Mouse (Mus musculus) layer of hippocampus, adult 18-20 months (tissue): ENCODE data around the gene Rnf208. TPM values are rescaled to one million over a fixed set of nuclear protein-coding genes. Genes with fewer than 3 reads are reported as not detected.

Experiments used
- DNase-seq, 2 experiments: peaks; one replicate each; pipeline ENCODE4 v3.0.0; 2022; ENCODE audit warnings: low spot score in 2 of 2
- total RNA-seq, 2 experiments: library from RNA; stranded (reverse); gene quantifications; 2 replicates each; pipeline ENCODE4 v1.2.3; 2021

Gene Rnf208
- total RNA-seq, 2 experiments from 2014 or later, result 237 to 250 TPM

GRCm38 (mm10) chr2:25223681-25224491 lies 18.2 kb upstream of the Rnf208 start:
- DNase-seq, result peak in 1 of 2 experiments; percentile 77

DNA sequence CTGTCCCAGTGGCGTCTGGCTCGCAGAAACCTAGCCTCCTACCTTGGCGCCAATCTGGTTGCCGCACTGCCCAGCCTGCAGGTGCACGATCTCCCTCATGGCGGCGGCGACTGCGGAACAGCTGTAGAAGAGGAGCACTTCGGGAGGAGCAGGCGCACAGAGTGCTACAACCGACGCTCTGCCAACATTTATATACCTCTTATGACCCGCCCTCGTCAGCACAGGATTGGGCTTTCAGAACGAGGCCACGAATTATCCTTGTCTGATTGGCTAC lies 17.6 kb upstream of the Rnf208 start, which contains the start of gene Tubb4b:
Gene Tubb4b (minus strand): TSS at position 211 of the 274 bp plus-strand sequence.
- DNase-seq, result no peak

DNA sequence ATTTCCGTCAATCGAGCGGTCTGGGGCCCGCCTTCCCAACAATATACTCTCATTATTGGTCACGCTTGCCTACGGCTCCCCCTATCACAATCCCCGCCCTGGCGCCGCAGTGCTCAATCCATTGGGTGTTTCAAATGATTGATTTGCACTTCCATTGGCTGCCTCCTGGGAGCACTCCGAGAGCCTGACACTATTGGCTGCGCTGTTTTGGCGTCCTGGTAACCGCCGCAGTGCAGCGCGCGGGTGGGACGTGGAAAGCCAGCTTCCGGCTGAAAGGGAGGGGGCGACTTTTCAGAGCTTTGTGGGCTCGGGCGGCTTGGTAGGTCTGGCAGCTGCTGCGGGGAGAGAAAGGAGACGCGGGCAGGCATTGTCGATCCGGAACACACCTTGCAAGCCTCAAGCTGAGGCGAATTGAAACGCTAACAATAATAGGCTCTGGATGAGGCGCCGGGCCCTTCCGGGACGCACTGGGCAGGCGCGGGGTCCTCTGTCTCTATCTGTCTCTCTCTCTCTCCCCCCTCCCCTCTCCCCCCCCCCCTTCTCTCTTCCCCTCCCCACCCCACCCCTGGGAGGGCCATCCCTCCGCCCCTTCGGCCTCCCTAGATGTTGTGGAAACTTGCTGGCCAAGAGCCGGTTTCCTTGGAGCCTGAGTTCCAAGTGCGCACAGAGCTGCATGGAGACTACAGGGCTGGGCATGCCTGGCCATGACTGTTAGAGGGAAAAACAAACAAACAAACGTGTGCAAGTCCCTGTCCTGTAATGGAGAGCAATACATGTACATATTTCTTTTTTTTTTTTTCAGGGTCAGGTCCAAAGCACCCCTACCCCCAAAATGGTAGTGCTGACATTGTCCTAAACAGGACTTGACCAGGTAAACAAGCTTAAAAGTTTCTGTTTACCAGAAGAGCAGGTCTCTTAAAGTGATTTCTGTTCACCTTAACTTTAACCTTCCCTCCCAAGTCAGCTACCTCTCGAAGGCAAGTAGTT lies 17.0 kb upstream of the Rnf208 start:
- peak; percentile 100 for DNase-seq

DNA sequence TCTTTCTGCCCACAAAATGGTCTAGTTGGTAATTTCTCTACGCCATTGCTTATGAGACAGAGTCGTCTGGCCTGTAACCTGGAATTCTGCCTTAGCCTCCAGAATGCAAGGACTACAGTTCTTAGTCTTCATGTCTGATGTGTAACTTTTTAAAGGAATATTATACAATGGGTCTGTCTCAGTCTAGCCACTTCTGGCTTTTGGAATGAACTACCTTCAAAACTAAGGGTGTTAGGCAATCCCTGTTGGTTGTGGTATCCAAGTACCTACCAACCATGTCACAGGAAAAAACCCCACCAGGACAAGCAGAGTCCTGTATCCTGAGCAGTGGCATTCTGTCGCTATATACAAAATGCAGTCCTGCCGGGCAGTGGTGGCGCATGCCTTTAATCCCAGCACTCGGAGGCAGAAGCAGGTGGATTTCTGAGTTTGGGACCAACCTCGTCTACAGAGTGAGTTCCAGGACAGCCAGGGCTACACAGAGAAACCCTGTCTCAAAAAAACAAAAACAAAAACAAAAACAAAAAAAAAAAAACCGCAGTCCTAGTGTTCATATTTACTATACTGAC lies 16.2 kb upstream of the Rnf208 start:
- no peak for DNase-seq

DNA sequence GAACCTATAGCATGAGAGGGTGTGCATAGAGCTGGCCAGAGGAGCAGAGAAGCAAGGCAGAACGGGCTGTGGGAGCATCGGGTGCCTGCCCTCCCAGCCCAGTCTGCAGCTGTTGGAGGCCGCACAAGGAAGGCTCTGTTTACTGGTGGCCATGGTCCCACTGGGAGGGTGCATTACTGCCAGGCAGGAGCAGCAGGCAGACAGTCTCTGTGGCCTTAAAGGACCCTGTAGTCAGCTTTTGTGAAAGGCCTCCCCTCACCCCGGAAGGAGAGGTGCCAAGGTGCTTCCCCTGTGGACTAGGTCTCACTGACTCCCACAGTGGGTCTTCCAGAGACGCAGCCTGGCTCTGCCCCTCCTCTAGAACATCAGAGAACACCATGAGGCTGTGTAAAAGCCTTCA lies 15.2 kb upstream of the Rnf208 start:
- peak in 1 of 2 experiments; percentile 54 for DNase-seq

DNA sequence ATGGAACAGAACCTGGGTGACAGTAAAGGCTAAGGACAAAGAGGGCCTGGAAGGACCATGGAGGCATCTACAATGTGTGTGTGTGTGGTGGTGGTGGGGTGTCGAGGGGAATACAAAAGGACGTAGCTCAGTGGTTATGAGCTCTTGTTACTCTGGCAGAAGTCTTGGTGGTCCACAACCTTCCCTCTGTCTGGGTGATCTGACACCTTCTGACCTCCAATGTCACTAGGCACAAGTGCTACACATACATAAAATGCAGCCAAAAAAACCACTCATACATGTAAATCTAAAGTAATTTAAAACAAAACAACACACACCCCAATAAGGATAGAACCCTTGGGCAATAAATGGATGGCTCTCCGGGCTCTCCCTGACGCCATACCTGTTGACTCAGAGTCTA lies 14.6 kb upstream of the Rnf208 start:
- DNase-seq, result no peak

DNA sequence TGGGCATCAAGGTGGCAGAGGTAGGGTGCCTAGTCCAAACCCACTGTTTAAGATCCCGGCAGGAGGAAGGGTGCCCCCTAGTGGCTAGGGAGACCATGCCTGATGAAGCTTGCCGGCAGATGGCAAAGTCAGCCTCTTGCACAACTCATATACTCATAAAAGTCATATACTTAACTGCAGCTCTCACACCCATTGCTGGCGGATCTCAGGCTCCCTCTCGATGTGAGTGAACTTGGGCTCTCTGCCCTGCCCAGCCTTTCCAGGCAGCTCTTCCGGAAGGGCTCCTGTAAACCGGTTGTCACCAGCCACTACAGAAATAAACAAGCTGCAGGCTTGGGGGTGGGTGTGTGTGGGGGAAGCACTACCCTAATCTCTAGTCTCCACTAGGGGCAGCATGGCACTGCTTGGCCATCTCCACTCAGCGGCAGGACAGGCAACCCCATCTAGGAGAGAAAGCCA lies 13.6 kb upstream of the Rnf208 start:
- DNase-seq, result peak; percentile 74 to 93

GRCm38 (mm10) chr2:25228995-25229530 lies 13.0 kb upstream of the Rnf208 start:
- DNase-seq, result no peak

DNA sequence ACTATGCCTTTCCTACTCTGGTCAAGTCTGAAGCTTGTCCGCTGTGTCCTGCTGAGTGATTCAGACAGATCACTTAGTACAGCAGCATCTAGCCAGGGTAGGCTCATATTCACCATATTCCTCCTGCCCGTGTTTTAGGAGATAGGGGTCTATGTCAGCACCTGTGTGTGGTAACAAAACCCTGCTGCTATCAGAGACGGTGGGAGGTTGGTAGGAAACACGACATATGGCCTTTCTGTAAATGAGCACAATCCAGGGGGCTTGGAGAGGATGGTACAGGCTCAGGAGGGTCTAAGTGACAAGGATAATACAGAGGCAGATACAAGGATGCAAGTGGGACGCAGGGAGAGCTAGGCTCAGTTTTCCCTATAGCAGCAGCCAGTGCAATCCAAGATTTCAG lies 12.5 kb upstream of the Rnf208 start:
- DNase-seq, result no peak

- DNase-seq, result no peak
Observed at GRCm38 (mm10) chr2:25230581-25230980, 11.5 kb upstream of the Rnf208 start.

- no peak for DNase-seq
Observed at GRCm38 (mm10) chr2:25231038-25231437, 11.0 kb upstream of the Rnf208 start.

DNA sequence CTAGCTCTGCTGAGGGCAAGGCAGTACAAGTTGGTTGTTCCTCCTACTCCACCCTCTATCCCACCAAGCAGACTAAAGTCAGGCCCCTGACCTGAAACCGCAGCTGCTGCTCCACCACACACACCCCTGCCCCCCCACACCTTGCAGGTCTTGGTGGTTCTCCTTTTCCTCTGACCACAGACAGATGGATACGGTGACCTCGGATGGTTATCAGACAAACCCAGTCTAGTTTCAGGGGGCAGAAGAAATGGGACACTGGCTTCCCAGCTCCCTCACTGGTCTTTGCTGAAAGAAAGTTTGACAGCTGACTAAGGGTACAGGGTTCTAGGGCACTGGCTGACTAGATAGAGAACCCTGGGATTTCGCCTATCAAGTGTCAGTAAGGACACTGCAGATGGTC lies 8.6 kb upstream of the Rnf208 start:
- no peak for DNase-seq

DNA sequence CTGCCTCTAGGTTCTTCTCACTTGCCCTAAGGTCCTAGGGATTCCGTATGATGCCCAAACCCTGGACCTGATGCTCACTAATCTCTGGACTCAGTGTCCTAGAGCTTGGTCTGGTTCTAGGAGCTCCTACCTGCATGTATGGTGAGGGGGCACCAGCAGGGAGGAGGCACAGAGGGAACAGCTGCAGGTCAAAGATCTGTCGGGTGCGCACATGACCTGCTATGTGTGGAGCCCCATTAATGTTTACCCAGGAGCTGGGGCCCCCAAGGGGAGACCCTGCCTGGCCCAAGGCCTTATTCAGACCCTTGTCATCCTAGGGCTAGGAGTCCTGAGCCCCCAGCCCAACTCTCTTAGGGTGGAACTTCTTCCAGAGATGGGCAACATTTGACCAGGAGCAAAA lies 8.0 kb upstream of the Rnf208 start, which contains the start of gene Slc34a3:
Gene Slc34a3 (minus strand): TSS at position 315 of the 400 bp plus-strand sequence.
- DNase-seq, result no peak

DNA sequence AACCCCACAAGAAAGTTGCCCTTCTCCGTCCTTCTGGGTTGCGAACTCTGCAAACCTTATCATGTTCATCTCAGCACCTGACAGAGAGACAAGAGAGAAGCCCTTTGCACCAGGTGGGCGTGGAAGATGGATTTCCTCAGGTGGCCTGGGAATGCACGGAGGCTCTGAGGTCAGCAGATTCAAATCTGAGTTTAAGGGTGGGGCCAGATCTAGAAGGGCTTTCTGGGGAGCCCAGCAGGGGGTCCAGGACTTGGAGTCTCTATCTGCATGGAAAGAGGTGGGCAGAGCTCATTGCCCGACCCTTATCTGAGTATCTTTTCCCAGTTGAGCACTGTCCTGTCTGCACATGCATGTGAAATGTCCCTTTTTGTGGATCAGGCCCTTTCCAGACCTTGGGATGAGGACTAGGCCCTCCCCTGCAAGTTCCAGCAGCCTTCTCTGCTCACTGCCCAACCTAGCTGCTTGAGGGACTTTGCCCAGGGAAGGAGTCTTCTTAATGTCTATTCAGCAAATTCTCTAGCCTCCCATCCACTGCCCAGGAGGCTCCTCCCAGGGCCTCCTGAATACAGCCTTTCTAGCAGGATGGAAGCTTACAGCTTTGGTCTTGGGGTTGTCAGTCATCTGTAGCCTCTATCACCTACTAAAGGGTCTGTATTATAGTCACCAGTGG lies 7.4 kb upstream of the Rnf208 start:
- no peak for DNase-seq

DNA sequence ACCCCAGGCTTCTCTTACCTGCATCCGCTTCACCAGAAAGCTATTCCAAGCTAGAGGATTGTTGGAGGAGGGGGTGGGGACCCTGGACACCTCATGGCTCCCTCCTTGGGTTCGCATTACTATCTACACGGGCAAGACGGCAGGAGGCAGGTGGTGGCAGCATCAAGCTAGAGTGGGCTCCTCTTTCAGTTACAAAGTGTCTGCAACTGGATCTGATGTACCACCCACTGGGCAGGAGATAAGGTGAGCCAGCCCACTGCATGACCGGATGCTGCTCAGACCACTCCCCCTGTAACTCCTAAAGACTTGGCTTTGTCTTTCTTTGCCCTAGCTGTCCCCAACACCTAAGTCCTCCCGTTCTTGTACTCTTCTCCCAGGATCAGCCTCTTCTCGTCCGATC lies 5.4 kb upstream of the Rnf208 start, which contains the start of gene Rnf224:
Gene Rnf224 (minus strand): TSS at position 174 of the 400 bp plus-strand sequence.
- DNase-seq, result no peak

GRCm38 (mm10) chr2:25237522-25237921 lies 4.5 kb upstream of the Rnf208 start:
- DNase-seq, result no peak

DNA sequence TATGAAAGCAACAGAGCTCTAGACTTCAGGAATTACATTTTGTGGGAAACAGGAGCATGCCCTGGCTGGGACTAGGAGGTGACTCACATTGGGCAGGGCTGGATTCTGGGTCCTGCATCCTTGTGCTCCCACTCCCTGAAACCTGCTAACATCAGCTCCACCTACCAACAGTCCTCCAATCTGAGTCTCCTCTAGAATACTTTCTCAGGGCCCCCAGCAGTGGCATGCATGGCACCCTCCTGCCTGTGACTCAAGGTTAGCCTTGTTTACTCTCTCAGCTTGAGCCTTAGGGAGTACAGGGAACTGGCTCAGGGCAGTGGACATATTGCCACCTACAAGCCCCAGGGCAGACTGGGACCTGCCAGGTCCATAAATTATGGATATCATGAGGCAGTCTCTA lies 3.9 kb upstream of the Rnf208 start:
- DNase-seq, result no peak

- DNase-seq, result no peak
Observed at GRCm38 (mm10) chr2:25239766-25240165, 2.3 kb upstream of the Rnf208 start.

DNA sequence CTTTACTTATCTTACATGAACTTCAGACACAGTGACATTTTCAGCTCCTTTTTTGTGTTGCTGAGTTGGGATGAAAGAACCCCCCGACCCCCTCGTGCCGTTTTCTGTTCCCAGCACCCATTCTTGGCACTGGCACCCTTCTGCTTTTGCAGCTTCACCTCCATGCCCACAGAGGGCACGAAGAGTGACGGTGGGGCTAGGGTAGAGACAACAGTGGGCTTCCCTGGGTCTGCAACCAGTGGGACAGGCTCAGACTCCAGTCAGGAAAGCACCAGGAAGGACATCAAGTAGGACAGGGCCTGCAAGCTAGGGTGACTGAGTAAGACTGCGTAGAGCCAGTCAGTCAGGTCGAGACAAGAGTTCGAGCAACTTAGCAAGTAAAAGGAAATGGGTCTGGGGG lies 1.7 kb upstream of the Rnf208 start:
- no peak for DNase-seq

DNA sequence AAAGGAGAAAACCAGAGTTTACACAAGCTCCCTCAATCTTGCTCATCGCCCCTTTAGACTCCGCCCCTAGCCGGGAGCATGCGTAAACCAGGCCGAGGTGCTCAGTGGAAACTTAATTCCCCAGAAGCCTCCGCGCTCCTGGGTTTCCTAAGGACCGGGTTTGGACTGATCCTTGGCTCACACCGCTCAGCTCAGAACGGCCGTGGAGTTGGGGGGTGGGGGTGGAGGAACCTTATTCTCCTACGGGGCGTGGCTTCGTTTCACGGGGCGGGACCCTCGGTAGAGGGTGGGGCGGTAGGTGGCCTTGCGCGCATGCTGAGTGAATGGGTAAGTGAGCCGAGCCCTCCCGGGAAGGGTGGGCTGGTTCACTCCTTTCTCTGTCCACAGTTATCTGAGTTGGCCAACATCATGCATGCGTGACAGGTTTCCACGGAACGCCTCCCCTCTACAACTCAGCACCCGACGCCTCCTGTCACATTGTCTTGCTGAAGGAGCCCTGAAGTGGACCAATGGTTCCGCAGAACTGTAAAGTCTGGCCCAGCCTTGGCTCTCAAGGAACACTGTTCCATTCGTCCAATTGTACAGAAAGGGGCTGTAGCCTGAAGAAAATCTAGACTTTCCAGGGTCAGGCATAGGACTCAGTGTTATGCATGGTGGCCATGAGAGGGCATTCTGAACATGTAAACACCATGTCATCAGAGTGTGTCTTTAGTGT lies 1.2 kb upstream of the Rnf208 start:
- DNase-seq, result peak; percentile 58 to 77
